Mouse (Mus musculus) v-Abl transformed pro-B cells (cell line): Measurements from ENCODE around the gene C3ar1.

Experiments
- in situ Hi-C, 2 experiments: fragments of 400-800 bp; cut with MboI; formaldehyde crosslinking; loops; one replicate each; pipeline ENCODE4 v1.15.1; 2025; ENCODE audit not compliant: unreplicated experiment in 2 of 2

C3ar1 gene

DNA sequence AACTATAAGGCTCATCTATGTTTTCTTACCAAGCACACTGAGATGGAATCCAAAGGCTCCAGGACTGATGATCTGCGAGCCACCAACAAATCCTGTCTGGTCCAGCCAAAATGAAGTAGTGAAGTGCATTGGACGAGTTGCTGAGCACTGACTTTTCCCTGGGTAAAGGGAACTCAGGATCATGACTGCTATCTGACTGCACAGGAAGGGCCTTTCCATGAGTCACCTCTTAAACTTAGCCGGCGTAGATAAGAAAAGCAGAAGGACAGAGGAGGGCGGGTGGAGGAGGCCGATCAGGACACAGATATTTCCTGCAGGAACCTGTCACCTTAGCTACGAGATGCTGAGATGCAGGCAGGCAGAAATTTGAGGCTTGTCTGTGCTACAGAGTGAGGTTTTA, at the start of gene C3ar1:
TSS of gene C3ar1 (minus strand) at position 207 of the 400 bp plus-strand sequence.
- in situ Hi-C loops: no loop called here

DNA sequence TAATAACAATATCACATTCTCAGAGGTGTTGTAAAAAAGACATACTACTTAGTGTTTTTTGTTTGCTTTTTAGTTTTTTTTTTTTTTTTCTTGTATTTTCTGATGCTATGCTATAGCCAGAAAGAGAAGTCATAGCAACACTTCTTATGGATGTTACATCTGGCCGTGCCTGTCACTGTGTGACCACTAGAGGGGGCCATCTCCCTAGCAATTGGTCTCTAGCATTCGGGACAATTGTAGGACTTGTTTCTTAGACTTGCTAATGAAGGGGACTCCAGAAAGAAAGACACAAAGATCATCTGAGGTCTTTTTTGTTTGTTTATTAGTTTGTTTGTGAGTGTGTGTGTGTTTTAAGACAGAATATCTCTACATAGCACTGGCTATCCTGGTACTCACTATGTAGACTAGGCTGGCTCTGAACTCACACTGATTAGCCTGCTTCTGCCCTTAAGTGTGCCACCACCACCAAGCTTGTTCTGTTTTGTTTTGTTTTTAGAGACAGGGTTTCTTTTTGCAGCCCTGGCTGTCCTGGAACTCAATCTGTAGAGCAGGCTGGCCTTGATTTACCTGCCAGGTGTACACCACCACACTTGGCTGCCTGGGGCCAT, 36.6 kb upstream of the C3ar1 start:
- in situ Hi-C loops: loop anchor here (5.0 to 10.0 kb wide), 4 partner anchors 1040 to 1375 kb away; no protein-coding TSS in a partner anchor

DNA sequence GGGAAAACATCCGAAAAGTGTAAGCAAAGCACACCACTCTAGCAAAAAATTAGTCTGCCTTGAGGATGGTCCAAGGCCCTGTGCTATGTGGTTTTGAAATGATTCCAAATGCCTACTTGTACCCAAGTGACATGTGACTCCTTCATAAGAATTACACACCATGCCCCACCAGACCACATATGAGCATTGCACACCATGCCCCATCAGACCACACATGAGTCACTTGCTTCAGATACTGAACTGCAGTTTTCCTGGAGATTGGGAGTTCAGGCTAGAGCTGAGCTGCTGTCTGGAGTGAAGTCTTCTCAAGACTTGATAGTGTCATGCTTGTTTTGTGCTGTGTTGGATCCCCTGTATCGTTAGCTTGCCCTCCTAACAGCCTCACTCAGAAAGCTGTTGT, 33.6 kb upstream of the C3ar1 start:
- in situ Hi-C loops: no loop called here

DNA sequence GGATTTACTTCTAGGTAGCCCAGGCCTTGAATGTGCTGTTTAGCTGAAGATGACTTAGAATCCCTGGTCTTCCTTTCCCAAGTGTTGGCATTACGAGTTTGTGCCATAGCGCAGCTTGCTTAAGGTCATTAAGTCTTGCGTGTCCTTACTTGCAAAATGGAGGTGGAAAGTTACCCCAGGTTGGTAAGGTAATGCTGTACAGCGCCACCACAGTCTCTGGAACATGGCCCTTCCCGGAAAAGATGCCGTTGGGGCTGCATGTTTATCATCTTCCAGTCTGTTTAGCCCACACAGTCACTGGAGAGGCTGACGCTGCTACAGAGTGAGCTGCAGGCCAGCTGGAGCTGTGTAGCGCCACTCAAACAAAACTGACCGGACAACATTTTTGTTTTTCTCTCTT, 27.6 kb upstream of the C3ar1 start:
- in situ Hi-C loops: no loop called here

DNA sequence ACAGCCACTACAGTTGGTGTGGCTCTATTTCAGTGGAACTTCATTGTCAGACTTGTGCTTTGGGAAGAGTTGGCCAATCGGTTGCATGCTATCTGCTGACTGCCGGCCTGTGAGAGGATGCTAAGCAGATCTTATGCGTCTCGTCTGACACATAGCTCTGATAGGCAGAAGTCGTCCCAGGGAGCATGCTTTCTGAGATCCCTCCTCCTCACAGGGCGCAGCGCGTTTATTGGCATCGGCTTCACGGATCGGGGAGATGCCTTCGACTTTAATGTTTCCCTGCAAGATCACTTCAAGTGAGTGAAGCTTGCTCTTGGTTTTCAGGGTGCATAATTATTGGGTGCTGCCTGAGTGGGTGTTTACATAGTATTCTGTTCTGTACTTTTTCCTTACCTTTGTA, 25.3 kb upstream of the C3ar1 start:
- in situ Hi-C loops: no loop called here

DNA sequence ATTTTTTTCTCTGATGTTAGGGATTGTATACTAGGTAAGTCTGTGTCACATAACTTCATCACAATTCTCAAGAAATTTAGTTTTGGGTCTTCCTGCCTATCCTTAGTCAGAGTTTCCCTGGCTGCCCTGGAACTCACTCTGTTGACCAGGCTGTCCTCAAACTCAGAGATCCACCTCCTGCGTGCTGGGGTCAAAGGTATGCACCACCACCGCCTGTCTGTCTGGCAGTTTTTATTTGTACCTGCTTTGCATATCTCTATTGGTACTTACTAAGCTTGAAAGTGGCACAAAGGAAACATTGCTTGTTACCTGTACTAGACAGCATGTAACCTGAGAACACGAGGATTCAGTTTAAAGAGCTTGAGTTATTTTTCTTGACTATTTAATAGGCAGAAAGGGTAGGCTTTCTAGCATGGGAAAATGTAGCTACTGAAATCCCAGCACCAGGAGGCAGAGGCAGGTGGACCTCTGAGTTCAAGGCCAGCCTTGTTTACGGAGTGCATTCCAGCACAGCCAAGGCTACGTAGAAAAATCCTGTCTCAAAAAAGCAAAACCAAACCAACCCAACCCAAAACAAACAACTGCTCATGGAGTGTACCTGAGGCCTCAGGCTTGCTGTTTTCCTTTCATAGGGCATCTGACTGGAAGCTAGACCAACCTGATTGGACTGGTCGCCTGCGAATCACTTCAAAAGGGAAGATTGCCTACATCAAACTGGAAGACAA, 24.0 kb upstream of the C3ar1 start:
- in situ Hi-C loops: loop anchor here (5.0 to 10.0 kb wide), 4 partner anchors 275 to 1497 kb away; partner anchors contain the start of gene Apobec1 (in 1 of the 2)

DNA sequence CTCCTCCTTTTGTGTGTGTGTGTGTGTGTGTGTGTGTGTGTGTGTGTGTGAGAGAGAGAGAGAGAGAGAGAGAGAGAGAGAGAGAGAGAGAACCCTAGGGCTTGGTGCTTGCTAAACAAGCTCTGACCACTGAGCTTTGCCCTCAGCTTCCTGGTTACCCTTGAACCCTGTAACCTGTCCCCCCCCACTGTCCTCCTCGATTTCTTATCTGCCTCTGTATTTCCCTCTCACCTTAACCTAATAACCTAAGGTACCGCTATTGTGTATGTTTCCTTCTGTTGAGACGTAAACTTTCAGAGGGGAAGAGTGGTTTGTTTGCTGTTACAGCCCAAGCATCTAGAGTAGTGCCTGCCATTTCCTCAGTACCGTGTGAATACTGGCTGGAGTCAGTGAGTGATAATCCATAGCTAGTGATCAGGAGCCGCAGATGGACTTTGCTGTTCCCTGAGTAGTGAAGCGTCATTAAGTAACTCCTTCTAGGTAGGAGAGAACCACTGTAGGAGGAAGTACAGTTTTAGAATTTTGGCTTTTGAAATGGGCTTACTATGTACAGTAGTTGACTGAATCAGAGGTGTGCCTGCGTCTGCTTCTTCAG, 23.3 kb upstream of the C3ar1 start:
- in situ Hi-C loops: loop anchor here (5.0 to 10.0 kb wide), 4 partner anchors 274 to 1498 kb away; partner anchors contain the start of gene Apobec1 (in 1 of the 2)

DNA sequence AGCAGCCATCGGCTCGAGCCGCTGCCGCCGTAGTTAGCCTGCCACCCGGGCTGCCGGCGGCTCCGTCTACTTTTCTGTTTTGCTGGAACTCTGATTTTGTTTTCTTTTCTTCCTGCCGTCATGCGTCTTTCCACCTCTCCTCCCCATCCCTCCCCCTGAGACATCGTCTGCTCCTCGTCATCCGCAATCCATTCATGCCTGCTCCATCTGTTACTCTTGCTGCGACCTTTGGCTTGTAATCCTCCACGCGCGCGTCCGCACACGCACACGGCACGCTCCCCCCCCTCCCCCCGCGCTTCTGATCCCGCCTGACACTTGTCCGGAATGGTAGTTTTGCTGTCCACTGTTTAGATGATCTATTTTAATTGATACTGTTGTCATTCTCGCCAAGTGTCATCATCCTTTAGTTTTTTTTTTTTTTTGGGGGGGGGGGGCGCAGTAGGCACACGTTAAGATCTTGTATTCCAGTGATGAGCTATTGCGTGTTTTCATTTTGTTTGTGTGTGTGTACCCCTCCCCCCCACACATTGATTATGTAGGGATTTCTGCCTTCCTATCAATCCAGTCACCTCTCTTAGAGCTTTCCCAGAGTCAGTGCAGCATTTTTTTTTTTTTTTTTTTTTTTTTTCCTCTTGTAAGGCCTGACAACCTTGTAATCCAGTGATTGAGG, 18.9 kb upstream of the C3ar1 start:
- in situ Hi-C loops: loop anchor here (5.0 to 10.0 kb wide), 8 partner anchors 53 to 1502 kb away; partner anchors contain the start of genes Apobec1 (in 2 of the 2) and Foxj2 (in 1 of the 2)

DNA sequence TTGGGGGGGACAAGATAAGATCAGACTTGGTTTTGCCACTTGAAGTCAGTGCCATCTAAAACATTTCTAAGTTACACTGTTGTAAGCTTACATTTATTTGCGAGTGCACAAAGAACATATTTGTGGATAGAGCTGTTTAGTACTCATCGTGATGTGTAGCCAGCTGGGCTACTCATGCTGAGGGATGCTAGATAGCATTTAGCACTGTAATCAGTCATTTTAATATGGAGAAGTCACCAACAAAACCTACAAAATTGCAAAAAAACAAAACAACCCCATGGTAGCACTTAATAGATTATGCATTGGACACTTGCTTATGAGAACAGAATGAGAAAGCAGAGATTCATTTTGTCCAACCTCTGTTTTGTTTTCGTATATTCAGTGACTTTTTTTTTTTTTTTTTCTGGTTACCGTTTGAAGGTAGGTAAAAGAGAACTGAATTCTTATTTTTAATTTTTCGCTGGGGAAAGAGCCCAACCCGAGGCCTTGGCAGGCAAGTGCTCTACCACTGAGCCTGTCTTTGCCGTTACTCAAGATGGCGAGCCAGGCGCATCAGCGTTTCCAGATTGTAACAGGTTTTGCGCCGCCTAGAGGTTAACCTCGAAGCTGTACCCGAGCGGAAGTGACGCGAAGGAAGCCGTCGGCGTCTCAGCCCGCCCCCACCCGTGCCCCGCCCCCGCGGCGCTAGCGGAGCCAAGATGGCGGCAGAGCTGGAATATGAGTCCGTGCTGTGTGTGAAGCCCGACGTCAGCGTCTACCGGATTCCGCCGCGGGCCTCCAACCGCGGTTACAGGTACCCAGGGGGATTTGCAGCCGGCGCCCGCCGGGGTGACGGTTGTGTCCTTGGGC, 18.1 kb upstream of the C3ar1 start, which contains the start of gene Necap1:
TSS of gene Necap1 (plus strand) at position 604 of the 849 bp plus-strand sequence.
- in situ Hi-C loops: loop anchor here (5.0 to 10.0 kb wide), 6 partner anchors 52 to 1091 kb away; partner anchors contain the start of genes Apobec1 (in 2 of the 2) and Foxj2 (in 1 of the 2)

DNA sequence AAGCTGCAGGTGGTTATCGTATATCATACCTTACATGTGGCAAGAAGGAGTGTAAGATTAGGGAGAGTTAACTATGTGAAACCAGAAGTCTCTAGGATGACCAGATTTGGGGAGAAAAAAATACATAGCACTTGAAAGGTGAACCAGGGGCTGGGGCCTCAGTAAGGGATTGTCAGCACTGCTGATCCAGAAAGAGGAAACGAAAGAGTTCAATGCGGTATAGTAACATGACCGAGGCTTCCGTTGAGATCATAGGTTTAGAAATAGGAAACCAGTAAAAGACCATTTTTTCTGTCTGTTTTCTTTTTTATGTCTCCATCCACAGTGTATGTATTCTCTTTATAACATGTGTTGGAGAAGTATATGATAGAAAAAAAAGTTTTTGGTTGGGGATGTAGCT, 16.8 kb upstream of the C3ar1 start:
- in situ Hi-C loops: loop anchor here (5.0 to 10.0 kb wide), 6 partner anchors 50 to 1092 kb away; partner anchors contain the start of genes Apobec1 (in 2 of the 2) and Foxj2 (in 1 of the 2)

DNA sequence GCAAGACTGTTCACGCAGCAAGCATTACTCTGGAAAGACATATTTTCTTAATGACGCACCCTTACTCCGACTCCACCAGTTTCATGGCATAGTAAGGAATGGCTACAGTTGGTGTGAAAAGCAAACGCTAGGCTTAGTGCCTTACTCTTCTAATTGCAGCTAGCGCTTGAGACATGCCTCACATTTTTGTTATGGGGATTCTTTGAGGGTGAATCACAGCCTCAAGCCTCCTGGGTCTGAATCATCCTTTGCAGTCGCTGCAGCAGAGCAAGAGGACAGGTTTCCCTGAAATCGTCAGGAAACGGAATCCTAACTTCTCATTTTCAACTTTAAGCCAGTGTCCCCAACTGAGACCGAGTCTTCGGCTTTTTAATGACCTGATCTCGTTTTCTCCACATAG, 13.9 kb upstream of the C3ar1 start:
- in situ Hi-C loops: loop anchor here (5.0 to 10.0 kb wide), 6 partner anchors 48 to 1095 kb away; partner anchors contain the start of genes Apobec1 (in 2 of the 2) and Foxj2 (in 1 of the 2)

DNA sequence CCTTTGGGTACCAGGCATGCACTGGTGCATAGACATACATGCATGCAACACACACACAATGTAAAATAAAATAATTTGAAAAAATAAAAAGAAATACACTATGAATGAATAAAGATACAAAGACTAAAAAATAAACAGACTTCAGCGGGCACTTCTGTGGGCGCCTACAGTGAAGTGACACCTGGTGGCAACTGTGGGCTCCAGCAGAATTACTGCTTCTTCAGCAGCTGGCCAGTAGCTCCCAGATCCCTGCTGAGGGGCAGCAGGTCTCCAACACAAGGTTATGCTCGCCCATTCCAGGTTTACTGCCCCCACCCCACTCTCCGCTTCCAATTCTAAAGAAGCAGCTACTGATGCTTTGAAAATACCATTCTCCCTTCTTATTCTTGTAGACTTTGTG, 12.0 kb upstream of the C3ar1 start:
- in situ Hi-C loops: no loop called here

DNA sequence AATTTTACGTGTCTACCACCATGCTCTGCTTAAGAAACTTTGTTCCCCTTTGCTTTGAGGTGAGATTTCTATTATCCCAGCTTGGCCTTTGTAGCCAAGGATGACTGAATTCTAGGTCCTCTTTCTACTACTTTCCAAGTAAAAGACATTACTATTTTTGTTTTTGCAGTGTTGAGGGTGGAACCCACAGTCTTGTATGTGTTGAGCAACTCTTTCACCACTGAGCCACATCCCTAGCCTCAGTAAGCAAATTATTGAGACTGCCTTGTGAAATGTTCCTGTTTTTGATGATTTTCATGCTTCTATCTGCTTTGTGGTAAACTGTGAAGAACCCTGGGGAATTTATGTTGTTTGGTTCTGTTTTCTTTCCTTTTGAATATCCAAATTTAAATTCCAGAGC, 6.9 kb upstream of the C3ar1 start:
- in situ Hi-C loops: no loop called here

DNA sequence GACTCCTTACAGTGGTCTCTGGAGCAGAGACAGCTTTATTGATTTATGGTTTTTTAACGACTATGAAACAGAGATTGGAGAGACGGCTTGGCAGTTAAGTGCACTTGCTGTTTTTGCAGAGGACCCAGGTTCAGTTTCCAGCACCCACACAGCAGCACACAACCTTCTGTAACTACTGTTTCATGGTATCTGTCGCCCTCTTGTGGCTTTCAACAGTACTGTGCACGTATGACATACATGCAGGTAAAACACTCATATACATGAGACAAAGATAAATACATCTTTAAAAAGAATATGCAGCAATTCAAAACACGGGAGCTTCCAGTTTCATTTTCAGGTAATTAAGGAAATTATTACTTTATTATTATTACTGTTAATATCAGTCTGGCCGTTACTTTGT, 6.5 kb upstream of the C3ar1 start:
- in situ Hi-C loops: no loop called here

DNA sequence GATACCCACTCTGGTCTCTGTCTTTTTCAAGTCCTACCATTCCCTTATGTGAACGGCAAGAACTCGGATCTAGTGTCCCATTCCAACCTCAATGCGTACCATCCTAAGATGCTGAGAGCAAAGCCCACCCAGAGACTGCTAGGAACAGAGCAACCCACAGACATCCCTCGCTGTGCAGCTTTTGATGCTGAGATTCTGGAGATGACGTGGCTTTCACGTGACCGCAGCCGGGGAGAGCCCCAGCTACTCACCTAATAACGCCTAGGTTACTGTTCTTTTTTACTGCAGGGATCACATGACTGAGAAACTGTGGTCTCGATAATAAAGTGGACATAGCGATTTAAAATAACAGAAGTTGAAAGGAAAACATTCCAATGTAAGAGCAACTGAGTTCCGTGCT, 1.4 kb downstream of the C3ar1 start:
- in situ Hi-C loops: no loop called here

DNA sequence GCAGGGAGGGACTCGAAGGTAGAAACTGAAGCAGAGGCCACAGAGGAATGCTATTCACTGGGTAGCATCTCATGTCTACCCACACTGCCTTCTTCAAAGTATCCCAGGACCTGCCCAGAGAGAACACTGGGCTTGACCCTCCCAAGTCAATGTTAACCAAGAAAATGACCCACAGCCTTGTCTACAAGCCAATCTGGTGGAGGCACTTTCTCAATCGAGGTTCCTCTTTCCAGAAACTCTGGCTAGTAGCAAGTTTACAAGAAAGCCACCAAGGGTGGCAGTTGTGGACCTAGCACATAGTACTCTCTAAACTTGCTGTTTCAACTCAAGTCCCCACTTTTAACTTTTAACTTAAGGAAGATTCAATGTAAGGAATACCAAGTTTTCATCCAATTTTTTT, 3.3 kb downstream of the C3ar1 start:
- in situ Hi-C loops: no loop called here

DNA sequence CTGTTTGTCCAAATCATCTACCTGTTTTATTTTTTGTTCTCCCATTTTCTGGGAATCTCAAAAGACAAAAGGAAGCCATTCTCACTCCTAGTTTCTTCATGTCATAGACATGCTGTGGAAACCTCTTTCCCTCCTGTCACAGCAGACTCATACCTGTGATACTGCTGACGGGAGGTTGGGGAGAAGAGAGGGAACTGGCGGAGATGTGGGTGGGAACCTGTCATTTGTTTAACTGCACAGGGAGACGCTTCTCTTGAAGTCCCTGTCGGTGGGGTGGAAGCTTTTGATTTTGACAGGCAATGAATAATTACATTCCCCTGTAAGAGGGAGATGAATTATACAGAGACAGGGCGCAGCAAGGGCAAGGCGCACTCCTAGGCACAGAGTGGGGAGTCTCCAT, 12.2 kb downstream of the C3ar1 start:
- in situ Hi-C loops: no loop called here

DNA sequence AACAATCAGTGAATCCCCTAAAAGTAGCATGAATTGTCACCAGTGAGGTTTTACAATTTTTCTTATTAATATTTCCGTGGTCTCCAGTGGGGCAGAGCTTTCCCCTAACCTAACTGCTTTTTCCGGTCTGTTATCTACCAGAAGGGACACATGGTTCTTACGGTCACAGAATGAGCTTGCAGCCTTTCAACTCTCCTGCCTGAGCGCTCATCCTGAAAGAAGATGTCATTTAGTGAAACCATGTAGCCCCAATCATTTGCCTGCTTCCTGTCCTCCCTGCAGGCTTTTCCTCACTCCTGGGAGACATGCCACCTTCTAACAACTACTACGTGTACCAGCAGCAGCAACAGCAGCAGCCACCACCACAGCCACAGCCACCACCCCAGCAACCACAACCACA, 18.4 kb downstream of the C3ar1 start:
- in situ Hi-C loops: no loop called here

DNA sequence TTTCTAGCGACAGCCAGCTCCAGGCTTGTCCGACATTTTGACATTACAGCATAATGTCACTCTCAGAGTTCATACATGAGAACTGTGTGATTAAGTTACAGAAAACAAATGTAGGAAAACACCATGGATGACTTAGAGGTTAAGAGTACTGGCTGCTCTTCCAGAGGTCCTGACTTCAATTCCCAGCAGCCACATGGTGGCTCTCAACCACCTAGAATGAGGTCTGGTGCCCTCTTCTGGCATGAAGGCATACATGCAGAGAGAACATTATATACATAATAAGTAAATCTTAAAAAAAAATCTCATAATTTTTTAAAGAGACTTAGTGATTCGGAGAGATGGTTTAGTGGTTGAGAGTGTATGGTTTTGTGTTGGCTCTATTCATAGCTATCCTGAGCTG, 19.0 kb downstream of the C3ar1 start:
- in situ Hi-C loops: no loop called here

DNA sequence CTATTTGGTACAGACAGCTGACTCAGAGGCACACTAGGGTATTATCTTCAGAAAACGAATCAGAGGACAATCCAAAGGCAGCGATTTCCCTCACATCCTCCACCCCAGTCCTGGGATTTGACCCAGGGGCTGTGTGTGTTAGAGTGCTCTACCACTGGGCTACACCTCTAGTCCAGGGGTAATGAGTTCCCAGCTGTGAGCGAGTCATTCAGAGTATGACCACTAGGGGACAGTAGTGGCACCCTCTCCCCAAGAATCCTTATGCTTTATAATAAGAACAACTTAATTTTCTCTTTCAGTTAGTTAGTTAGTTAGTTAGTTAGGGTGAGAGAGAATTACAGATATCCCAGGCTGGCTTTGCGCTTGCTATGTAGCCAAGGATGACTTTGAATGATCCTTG, 21.6 kb downstream of the C3ar1 start:
- in situ Hi-C loops: no loop called here
